Mouse (Mus musculus) neural tube, embryonic 13.5 days (tissue): Measurements from ENCODE around the gene Ralgps1. TPM values are rescaled to one million over a fixed set of nuclear protein-coding genes. Genes with fewer than 3 reads are reported as not detected.
A peak's percentile ranks its signal among the peaks of the same experiment; 100 is the strongest.

ENCODE experiments used
- ATAC-seq: fragments of 200-750 bp; cut with Nextera tagmentation; 2 replicates; pipeline ENCODE4 v1.8.0; 2017; ENCODE audit warnings: low read depth, mild to moderate bottlenecking, moderate TSS enrichment, moderate library complexity
- H3K27ac ChIP-seq: fragments of 300-500 bp; sonication (generic); replicated peaks from 2 replicates; pipeline ENCODE4 v1.5.1; 2015; ENCODE audit warnings: moderate library complexity, mild to moderate bottlenecking, inconsistent platforms
- H3K27me3 ChIP-seq: fragments of 300-500 bp; sonication (generic); 2 replicates; pipeline ENCODE4 v1.6.1; 2015; ENCODE audit warnings: mild to moderate bottlenecking, inconsistent platforms
- H3K36me3 ChIP-seq: fragments of 300-500 bp; sonication (generic); 2 replicates; pipeline ENCODE4 v1.6.1; 2015; ENCODE audit warnings: mild to moderate bottlenecking, inconsistent platforms
- H3K4me1 ChIP-seq: fragments of 300-500 bp; sonication (generic); replicated peaks from 2 replicates; pipeline ENCODE4 v1.6.1; 2015; ENCODE audit warnings: inconsistent platforms
- H3K4me2 ChIP-seq: fragments of 300-500 bp; sonication (generic); 2 replicates; pipeline ENCODE4 v1.6.1; 2015; ENCODE audit warnings: inconsistent platforms, mild to moderate bottlenecking, moderate library complexity
- H3K4me3 ChIP-seq: fragments of 300-500 bp; sonication (generic); 2 replicates; pipeline ENCODE4 v1.5.1; 2015; ENCODE audit warnings: mild to moderate bottlenecking, inconsistent platforms
- H3K9ac ChIP-seq: fragments of 300-500 bp; sonication (generic); 2 replicates; pipeline ENCODE4 v1.6.1; 2015; ENCODE audit warnings: moderate library complexity, mild to moderate bottlenecking, inconsistent platforms
- H3K9me3 ChIP-seq: fragments of 300-500 bp; sonication (generic); 2 replicates; pipeline ENCODE4 v1.6.1; 2016; ENCODE audit warnings: inconsistent platforms
- WGBS: fragments of 180-500 bp; shearing (Covaris S2); methylation state at CpG from one replicate; pipeline ENCODE4 v1.1.7; 2015; 5-methylcytosine and 5-hydroxymethylcytosine counted together
- polyA plus RNA-seq: library from polyadenylated mRNA; unstranded; fragments of >200 nt; fragmentation: Nextera tagmentation; extraction: Ambion mirVana; gene quantifications from 2 replicates; pipeline ENCODE4 v1.2.1, GENCODE M21; 2015

The Ralgps1 gene
- polyA plus RNA-seq, 1 experiment from 2014 or later, result 33.2 TPM

DNA sequence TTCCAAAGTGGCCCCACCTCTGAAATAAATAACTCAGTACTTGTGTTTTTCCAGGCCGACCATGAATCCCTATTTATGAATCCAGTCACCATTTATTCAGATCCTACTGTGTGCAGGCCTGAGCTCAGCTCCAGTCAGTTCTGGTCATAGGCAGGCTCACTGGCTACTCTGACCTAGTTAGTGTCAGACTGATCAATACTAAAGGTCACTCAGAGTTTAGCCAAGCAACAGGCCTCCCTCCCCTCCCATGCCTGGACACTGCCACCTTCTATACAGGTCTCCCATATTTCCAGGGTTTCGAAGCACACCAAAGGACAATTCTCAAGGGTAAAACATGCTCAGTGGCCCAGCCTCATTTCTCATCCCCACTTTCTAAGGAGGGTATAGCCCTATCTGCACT, 100.7 kb downstream of the Ralgps1 start:
- H3K9me3 ChIP-seq, result no peaks in the 10 kb centered on the region
- 84% methylated on average over 2 of the region's 2 CpGs for WGBS
- no peak overlapping the region for H3K9ac ChIP-seq
- peaks cover 26% of the 10 kb centered on the region for H3K4me1 ChIP-seq
- no peaks in the 10 kb centered on the region for H3K27me3 ChIP-seq
- no peak for ATAC-seq
- H3K36me3 ChIP-seq, result peaks cover 48% of the 10 kb centered on the region
- H3K4me2 ChIP-seq, result no peak overlapping the region
- H3K27ac ChIP-seq, result no peak overlapping the region
- no peak overlapping the region for H3K4me3 ChIP-seq

GRCm38 (mm10) chr2:33269132-33269493, 102.2 kb downstream of the Ralgps1 start:
- no peaks in the 10 kb centered on the region for H3K9me3 ChIP-seq
- H3K27ac ChIP-seq, result no peak overlapping the region
- 95% methylated on average over 2 of the region's 2 CpGs for WGBS
- H3K4me1 ChIP-seq, result peaks cover 28% of the 10 kb centered on the region
- H3K9ac ChIP-seq, result no peak overlapping the region
- H3K4me2 ChIP-seq, result no peak overlapping the region
- H3K36me3 ChIP-seq, result peaks cover 34% of the 10 kb centered on the region
- no peak overlapping the region for H3K4me3 ChIP-seq
- no peaks in the 10 kb centered on the region for H3K27me3 ChIP-seq
- ATAC-seq, result no peak

- no peak overlapping the region for H3K27ac ChIP-seq
These were observed 102.7 kb downstream of the Ralgps1 start for GRCm38 (mm10) chr2:33268384-33269131.

GRCm38 (mm10) chr2:33267075-33267474, 104.2 kb downstream of the Ralgps1 start:
- no peaks in the 10 kb centered on the region for H3K9me3 ChIP-seq
- WGBS, result 77% methylated on average over 1 of the region's 1 CpGs
- peaks cover 27% of the 10 kb centered on the region for H3K4me1 ChIP-seq
- H3K27me3 ChIP-seq, result no peaks in the 10 kb centered on the region
- ATAC-seq, result no peak
- H3K27ac ChIP-seq, result no peak overlapping the region
- H3K4me2 ChIP-seq, result no peak overlapping the region
- no peak overlapping the region for H3K4me3 ChIP-seq
- H3K9ac ChIP-seq, result no peak overlapping the region
- H3K36me3 ChIP-seq, result peaks cover 17% of the 10 kb centered on the region; the same call in 1 of the 2 replicates

More at GRCm38 (mm10) chr2:33268384-33269131, 102.7 kb downstream of the Ralgps1 start:
- WGBS, result 81% methylated on average over 6 of the region's 6 CpGs
- Histone ChIP-seq H3K4me2 (no peak overlapping the region), H3K9me3 (no peaks in the 10 kb centered on the region), H3K27me3 (no peaks in the 10 kb centered on the region), H3K4me1 (peaks cover 28% of the 10 kb centered on the region), H3K4me3 (no peak overlapping the region), H3K9ac (no peak overlapping the region), H3K36me3 (peaks cover 30% of the 10 kb centered on the region; the same call in 1 of the 2 replicates)
- no peak for ATAC-seq

GRCm38 (mm10) chr2:33265793-33266192, 105.5 kb downstream of the Ralgps1 start:
- no peak for ATAC-seq
- H3K27ac ChIP-seq, result no peak overlapping the region; the same call in 1 of the 2 replicates
- peaks cover 16% of the 10 kb centered on the region; the same call in 1 of the 2 replicates for H3K36me3 ChIP-seq
- peaks cover 18% of the 10 kb centered on the region for H3K4me1 ChIP-seq
- no peak overlapping the region for H3K4me2 ChIP-seq
- no peaks in the 10 kb centered on the region for H3K9me3 ChIP-seq
- no peaks in the 10 kb centered on the region for H3K27me3 ChIP-seq
- no peak overlapping the region for H3K4me3 ChIP-seq
- WGBS, result 68% methylated on average over 3 of the region's 3 CpGs
- no peak overlapping the region for H3K9ac ChIP-seq

DNA sequence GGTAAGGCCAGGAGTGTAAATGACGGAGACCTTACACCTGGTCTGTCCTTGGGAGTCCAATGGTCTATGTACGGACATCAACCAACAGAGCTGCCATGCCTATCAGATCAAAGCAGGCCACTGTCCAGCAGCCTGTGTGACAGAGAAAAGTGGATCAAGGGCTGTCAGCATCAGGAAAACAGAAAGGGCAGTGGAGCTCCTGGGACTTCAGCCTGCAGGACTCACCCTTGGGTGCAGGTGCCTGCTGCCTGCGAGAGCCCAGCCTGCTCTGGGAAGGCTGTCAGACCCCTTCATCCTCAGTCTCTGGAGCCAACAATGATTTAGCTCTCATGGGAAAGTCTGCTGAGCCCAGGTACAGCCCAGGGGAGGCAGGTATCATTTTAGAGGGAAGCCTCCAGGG, 109.8 kb downstream of the Ralgps1 start:
- no peak for ATAC-seq
- 94% methylated on average over 3 of the region's 3 CpGs for WGBS

GRCm38 (mm10) chr2:33260772-33261171, 110.5 kb downstream of the Ralgps1 start:
- Histone ChIP-seq H3K4me3 (no peak overlapping the region), H3K36me3 (peaks cover 29% of the 10 kb centered on the region), H3K9me3 (no peaks in the 10 kb centered on the region), H3K9ac (no peak overlapping the region), H3K4me2 (no peak overlapping the region), H3K4me1 (0 out of 2 replicates have a peak, but pooled peaks cover 5% of the 10 kb centered on the region), H3K27ac (no peak overlapping the region), H3K27me3 (no peaks in the 10 kb centered on the region)
- WGBS, result 80% methylated on average over 8 of the region's 8 CpGs
- ATAC-seq, result no peak

More for the DNA sequence above, 109.8 kb downstream of the Ralgps1 start:
- Histone ChIP-seq H3K36me3 (peaks cover 26% of the 10 kb centered on the region), H3K4me1 (0 out of 2 replicates have a peak, but pooled peaks cover 7% of the 10 kb centered on the region), H3K9me3 (no peaks in the 10 kb centered on the region), H3K27me3 (no peaks in the 10 kb centered on the region), H3K4me3 (no peak overlapping the region), H3K27ac (no peak overlapping the region), H3K9ac (no peak overlapping the region), H3K4me2 (no peak overlapping the region)

- no peak for ATAC-seq
- Histone ChIP-seq H3K9ac (no peak overlapping the region), H3K4me1 (peaks cover 17% of the 10 kb centered on the region), H3K27ac (no peak overlapping the region), H3K4me3 (no peak overlapping the region), H3K4me2 (no peak overlapping the region), H3K9me3 (no peaks in the 10 kb centered on the region), H3K36me3 (peaks cover 37% of the 10 kb centered on the region), H3K27me3 (no peaks in the 10 kb centered on the region)
- whole genome bisulfite sequencing, result 93% methylated on average over 3 of the region's 3 CpGs
These were observed 114.3 kb downstream of the Ralgps1 start for GRCm38 (mm10) chr2:33256769-33257537.

DNA sequence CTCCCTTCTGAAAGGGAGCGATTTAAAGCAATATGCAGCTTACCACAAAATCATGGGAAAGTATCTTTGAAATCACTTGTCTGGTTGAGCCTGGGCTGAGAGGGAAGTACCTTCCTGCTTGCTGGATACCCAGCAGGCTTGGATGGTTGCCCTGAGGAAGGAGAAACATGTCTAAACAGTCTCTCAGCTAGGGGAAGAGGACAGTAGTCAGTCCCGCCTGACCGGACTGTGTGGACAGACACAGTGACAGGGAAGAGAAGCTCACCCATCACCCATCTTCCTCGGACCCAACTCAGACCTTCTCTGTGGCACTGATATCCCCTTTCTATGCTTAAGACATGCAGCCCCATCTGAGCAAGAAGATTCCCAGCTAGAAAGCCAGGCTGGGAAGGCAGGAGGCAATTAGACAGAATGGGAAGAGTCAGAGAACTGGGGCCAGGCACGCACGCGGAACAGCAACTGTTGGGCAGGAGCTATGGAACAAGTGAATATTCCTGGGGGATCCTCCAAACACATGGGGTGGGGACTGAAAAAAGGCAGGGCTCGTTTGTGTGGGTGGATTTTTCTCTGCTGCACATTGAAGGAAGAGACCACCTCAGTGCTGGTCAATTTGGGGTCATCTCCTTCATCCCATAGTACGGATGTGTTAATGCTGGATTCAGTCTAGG, 116.8 kb downstream of the Ralgps1 start:
- ATAC-seq, result no peak
- 0 out of 2 replicates have a peak overlapping the region, but pooled peaks have one; percentile 13 for H3K27ac ChIP-seq
- peaks cover 32% of the 10 kb centered on the region for H3K36me3 ChIP-seq
- no peak overlapping the region for H3K4me3 ChIP-seq
- peaks cover 17% of the 10 kb centered on the region for H3K4me1 ChIP-seq
- H3K27me3 ChIP-seq, result no peaks in the 10 kb centered on the region
- H3K9me3 ChIP-seq, result no peaks in the 10 kb centered on the region
- no peak overlapping the region for H3K4me2 ChIP-seq
- 87% methylated on average over 9 of the region's 9 CpGs for WGBS
- no peak overlapping the region for H3K9ac ChIP-seq

DNA sequence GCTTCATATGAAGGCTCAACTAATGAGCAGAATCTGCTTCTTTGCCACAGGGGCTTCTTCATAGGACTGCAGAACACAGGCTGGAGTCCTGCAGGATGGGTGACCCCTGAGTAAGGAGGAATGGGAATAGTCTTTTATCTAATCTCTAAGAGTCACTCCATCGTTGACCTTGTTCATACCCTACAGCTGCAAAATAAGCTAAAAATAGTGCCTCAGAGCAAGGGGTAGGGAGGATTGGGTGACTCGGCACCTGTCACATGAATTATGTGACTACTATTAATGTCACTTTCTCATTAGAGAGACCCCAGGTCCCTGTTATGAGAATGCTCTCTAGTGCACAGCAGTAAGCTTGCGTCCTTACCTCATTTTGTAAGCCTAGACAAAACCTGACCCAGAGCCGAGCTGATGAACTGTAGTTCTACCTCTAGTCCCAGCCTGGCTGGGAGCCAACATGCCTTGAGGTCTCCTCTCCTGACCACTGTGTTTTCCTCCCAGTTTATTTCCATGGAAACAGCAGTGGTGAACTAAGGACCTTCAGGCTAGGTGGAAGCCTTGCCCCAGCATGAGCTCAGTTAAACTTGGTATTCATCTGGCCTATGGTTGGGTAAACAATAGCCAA, 117.6 kb downstream of the Ralgps1 start:
- Histone ChIP-seq H3K9ac (no peak overlapping the region), H3K4me3 (no peak overlapping the region), H3K4me2 (no peak overlapping the region), H3K27me3 (no peaks in the 10 kb centered on the region), H3K36me3 (peaks cover 37% of the 10 kb centered on the region), H3K4me1 (peaks cover 17% of the 10 kb centered on the region), H3K9me3 (no peaks in the 10 kb centered on the region), H3K27ac (peak overlapping the region; percentile 42; the same call in 1 of the 2 replicates)
- 58% methylated on average over 4 of the region's 4 CpGs for WGBS
- no peak for ATAC-seq

DNA sequence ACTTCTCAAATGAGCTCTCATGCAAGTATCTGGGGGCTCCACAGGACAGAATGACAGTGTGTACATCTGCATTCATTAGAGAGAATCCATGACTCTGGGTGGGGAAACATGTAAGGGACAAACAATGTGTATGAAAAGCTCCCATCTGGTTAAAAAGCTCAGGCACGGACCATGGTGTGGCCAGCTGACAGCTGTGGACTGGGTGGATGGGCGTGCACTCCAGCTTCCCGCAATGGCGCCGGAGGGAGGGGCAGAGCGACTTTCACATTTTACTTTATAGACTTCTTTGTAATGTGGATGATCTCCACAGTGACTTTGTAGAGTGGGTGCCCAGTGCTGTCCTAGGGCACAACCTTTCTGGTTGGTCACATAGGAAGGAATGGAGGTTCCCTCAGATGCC, 118.5 kb downstream of the Ralgps1 start:
- no peak overlapping the region for H3K4me3 ChIP-seq
- WGBS, result 85% methylated on average over 6 of the region's 6 CpGs
- no peak overlapping the region for H3K27ac ChIP-seq
- no peaks in the 10 kb centered on the region for H3K9me3 ChIP-seq
- no peak overlapping the region for H3K4me2 ChIP-seq
- no peak overlapping the region for H3K9ac ChIP-seq
- H3K36me3 ChIP-seq, result peaks cover 42% of the 10 kb centered on the region
- no peak for ATAC-seq
- H3K4me1 ChIP-seq, result peaks cover 17% of the 10 kb centered on the region
- no peaks in the 10 kb centered on the region for H3K27me3 ChIP-seq
